Mouse (Mus musculus) heart, adult 2 months (tissue): ENCODE data around the gene Rab31.

Source experiments
- CTCF ChIP-seq: fragments of 200-600 bp; IDR thresholded peaks from 2 replicates; pipeline ENCODE4 v1.8.1; 2022; ENCODE audit warnings: antibody characterized with exemption, mild to moderate bottlenecking, moderate library complexity
- POLR2A ChIP-seq: fragments of 200-500 bp; IDR thresholded peaks from 2 replicates; pipeline ENCODE4 v1.6.1; 2011; ENCODE audit warnings: mild to moderate bottlenecking, low read depth, low read length, control low read depth; ENCODE audit not compliant: insufficient read depth

- TF ChIP-seq POLR2A (no peak), CTCF (no peak)
Observed at GRCm38 (mm10) chr17:65714060-65714459, 58.5 kb downstream of the Rab31 start.
